Mouse (Mus musculus): ENCODE measurements at regions not wholly inside any gene's neighbourhood (a gene's known extent, or its start where the extent isn't known, plus 50 kb on each side); places are given as distances from the start of the nearest gene placed in this dataset.

DNA sequence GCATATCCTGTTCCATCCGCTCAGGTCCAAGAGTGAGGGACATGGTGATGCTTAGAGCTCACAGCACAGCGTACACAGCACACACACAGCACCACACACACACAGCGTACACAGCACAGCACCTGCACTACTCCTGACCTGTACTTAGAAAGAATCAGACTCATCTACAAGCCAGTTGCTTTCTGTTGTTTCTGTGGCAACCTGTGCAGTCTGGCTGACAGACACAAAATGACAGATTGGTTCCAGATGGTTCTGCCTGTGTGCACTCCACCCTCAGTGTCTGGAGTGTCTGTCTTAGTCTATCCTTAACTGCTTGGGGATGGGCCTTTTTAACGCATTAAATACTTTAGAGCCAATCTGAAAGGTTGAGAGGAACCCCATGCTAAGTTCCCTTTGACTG is 150.4 kb upstream of the Kcnab2 start:
- no peak for DNase-seq (ENCODE audit: extremely low read depth)
- TF ChIP-seq MEF2A (IDR thresholded peaks at IDR 0.05; ENCODE audit: borderline replicate concordance, low read depth, low read length): no peak
- in situ Hi-C loops (cut with MboI; ENCODE audit: low pct_ligation_motif_present, low pct_unique_long_range_greater_than_20kb, low sequenced_read_pairs): no loop called here
- Histone ChIP-seq H3K36me3 (replicated peaks in 1 of 2; ENCODE audit: control insufficient read depth in 1 of 2, insufficient read depth in 1 of 2, low read length in 1 of 2) (no peaks in the 10 kb centered on the region), H3K79me2 (replicated peaks; ENCODE audit: control insufficient read depth, extremely low read depth, insufficient read depth, poor library complexity, severe bottlenecking) (no peaks in the 10 kb centered on the region), H3K4me2 (ENCODE audit: insufficient read depth, low read depth, poor library complexity, severe bottlenecking) (no peak overlapping the region), H3K9ac (ENCODE audit: insufficient read depth, low read depth) (no peak overlapping the region), H3K27ac (ENCODE audit: insufficient read depth, low read depth) (no peak overlapping the region), H3K9me3 (replicated peaks; ENCODE audit: low read length) (peaks cover 93% of the 10 kb centered on the region), H3K4me1 (ENCODE audit: control insufficient read depth in 1 of 2, insufficient read depth in 2 of 2) (no peaks in the 10 kb centered on the region), H3K4me3 (replicated peaks in 1 of 3; ENCODE audit: low read depth in 2 of 3, low read length in 2 of 3, poor library complexity in 1 of 3) (no peak overlapping the region), H3K27me3 (replicated peaks) (no peaks in the 10 kb centered on the region)
- dilution Hi-C loops (cut with MboI; ENCODE audit: extremely low pct_ligation_motif_present, extremely low pct_unique_long_range_greater_than_20kb, low sequenced_read_pairs): no loop called here

- Histone ChIP-seq H3K4me2 (ENCODE audit: insufficient read depth, low read depth, poor library complexity, severe bottlenecking) (no peak overlapping the region), H3K79me2 (replicated peaks; ENCODE audit: control insufficient read depth, extremely low read depth, insufficient read depth, poor library complexity, severe bottlenecking) (no peaks in the 10 kb centered on the region), H3K9me3 (replicated peaks; ENCODE audit: low read length) (peaks cover 94% of the 10 kb centered on the region), H3K4me1 (ENCODE audit: control insufficient read depth in 1 of 2, insufficient read depth in 2 of 2) (no peaks in the 10 kb centered on the region), H3K4me3 (replicated peaks in 1 of 3; ENCODE audit: low read depth in 2 of 3, low read length in 2 of 3, poor library complexity in 1 of 3) (no peak overlapping the region), H3K27me3 (replicated peaks) (no peaks in the 10 kb centered on the region), H3K9ac (ENCODE audit: insufficient read depth, low read depth) (no peak overlapping the region), H3K36me3 (replicated peaks in 1 of 2; ENCODE audit: control insufficient read depth in 1 of 2, insufficient read depth in 1 of 2, low read length in 1 of 2) (no peaks in the 10 kb centered on the region), H3K27ac (ENCODE audit: insufficient read depth, low read depth) (no peak overlapping the region)
- dilution Hi-C loops (cut with MboI; ENCODE audit: extremely low pct_ligation_motif_present, extremely low pct_unique_long_range_greater_than_20kb, low sequenced_read_pairs) (no loop called here), in situ Hi-C loops (cut with MboI; ENCODE audit: low pct_ligation_motif_present, low pct_unique_long_range_greater_than_20kb, low sequenced_read_pairs) (no loop called here)
- TF ChIP-seq TBP (conservative IDR thresholded peaks at IDR 0.05; ENCODE audit: low read depth, low read length) (no peak), CTCF (conservative IDR thresholded peaks at IDR 0.05 in 1 of 2, IDR thresholded peaks at IDR 0.05 in 1 of 2; ENCODE audit: low read depth in 2 of 2, low read length in 2 of 2) (peak in 1 of 2 experiments; percentile 18; a peak in 2 of 4 replicates)
- DNase-seq (ENCODE audit: extremely low read depth): no peak
Measured at GRCm38 (mm10) chr4:152625032-152626003, 147.6 kb upstream of the Kcnab2 start.

- dilution Hi-C loops (cut with MboI; ENCODE audit: extremely low pct_ligation_motif_present, extremely low pct_unique_long_range_greater_than_20kb, low sequenced_read_pairs) (no loop called here), in situ Hi-C loops (cut with MboI; ENCODE audit: low pct_ligation_motif_present, low pct_unique_long_range_greater_than_20kb, low sequenced_read_pairs) (no loop called here)
- no peak overlapping the region for H3K4me2 ChIP-seq (ENCODE audit: insufficient read depth, low read depth, poor library complexity, severe bottlenecking)
- DNase-seq (ENCODE audit: extremely low read depth): no peak
- H3K79me2 ChIP-seq (replicated peaks; ENCODE audit: control insufficient read depth, extremely low read depth, insufficient read depth, poor library complexity, severe bottlenecking): no peaks in the 10 kb centered on the region
- no peaks in the 10 kb centered on the region for H3K27me3 ChIP-seq (replicated peaks)
- peaks cover 92% of the 10 kb centered on the region for H3K9me3 ChIP-seq (replicated peaks; ENCODE audit: low read length)
- TF ChIP-seq CTCF (conservative IDR thresholded peaks at IDR 0.05 in 1 of 2, IDR thresholded peaks at IDR 0.05 in 1 of 2; ENCODE audit: low read depth in 2 of 2, low read length in 2 of 2) (no peak), IRF4 (IDR thresholded peaks at IDR 0.05; ENCODE audit: low read depth, low read length) (no peak), ZNF384 (IDR thresholded peaks at IDR 0.05; ENCODE audit: low read depth, low read length) (no peak), MAFK (IDR thresholded peaks at IDR 0.05; ENCODE audit: insufficient replicate concordance, low read length) (no peak), POLR2AphosphoS2 (IDR thresholded peaks at IDR 0.05; ENCODE audit: low read depth, low read length) (no peak), TBP (conservative IDR thresholded peaks at IDR 0.05; ENCODE audit: low read depth, low read length) (no peak), NELFE (IDR thresholded peaks at IDR 0.05; ENCODE audit: low read depth, low read length) (no peak), MXI1 (IDR thresholded peaks at IDR 0.05; ENCODE audit: low read depth, low read length) (no peak), ZC3H11A (IDR thresholded peaks at IDR 0.05; ENCODE audit: low read depth, low read length) (no peak), NRF1 (IDR thresholded peaks at IDR 0.05; ENCODE audit: low read depth, low read length) (no peak), ZKSCAN1 (IDR thresholded peaks at IDR 0.05; ENCODE audit: borderline replicate concordance, low read depth, low read length) (no peak), USF1 (IDR thresholded peaks at IDR 0.05; ENCODE audit: low read depth, low read length) (no peak), MEF2A (IDR thresholded peaks at IDR 0.05; ENCODE audit: borderline replicate concordance, low read depth, low read length) (no peak), EP300 (IDR thresholded peaks at IDR 0.05; ENCODE audit: low read length) (no peak)
- H3K36me3 ChIP-seq (replicated peaks in 1 of 2; ENCODE audit: control insufficient read depth in 1 of 2, insufficient read depth in 1 of 2, low read length in 1 of 2): no peaks in the 10 kb centered on the region
- no peak overlapping the region for H3K9ac ChIP-seq (ENCODE audit: insufficient read depth, low read depth)
- H3K4me1 ChIP-seq (ENCODE audit: control insufficient read depth in 1 of 2, insufficient read depth in 2 of 2): no peaks in the 10 kb centered on the region
- H3K27ac ChIP-seq (ENCODE audit: insufficient read depth, low read depth): no peak overlapping the region
- H3K4me3 ChIP-seq (replicated peaks in 1 of 3; ENCODE audit: low read depth in 2 of 3, low read length in 2 of 3, poor library complexity in 1 of 3): peak overlapping the region in 1 of 3 experiments; percentile 10
Measured at GRCm38 (mm10) chr4:152622022-152622777, 144.5 kb upstream of the Kcnab2 start.
